Mouse (Mus musculus) forebrain, embryonic 14.5 days (tissue): ENCODE measurements around the gene Tfb1m. TPM values are rescaled to one million over a fixed set of nuclear protein-coding genes. Genes with fewer than 3 reads are reported as not detected.

Experiments
- ATAC-seq: fragments of 200-750 bp; cut with Nextera tagmentation; 2 replicates; pipeline ENCODE4 v1.8.0; 2017; ENCODE audit warnings: mild to moderate bottlenecking, moderate library complexity
- DNase-seq: peaks from one replicate; pipeline ENCODE4 v3.0.0-alpha.2; 2015; ENCODE audit warnings: low spot score
- H3K27ac ChIP-seq: fragments of 300-500 bp; sonication (generic); 2 replicates; pipeline ENCODE4 v1.5.1; 2014; ENCODE audit warnings: low read depth, mild to moderate bottlenecking, control low read depth, low read length, moderate library complexity
- H3K27me3 ChIP-seq: fragments of 300-500 bp; sonication (generic); replicated peaks from 2 replicates; pipeline ENCODE4 v1.6.1; 2014; ENCODE audit warnings: low read length, control low read depth, mixed read lengths; ENCODE audit not compliant: control insufficient read depth, insufficient read depth
- H3K36me3 ChIP-seq: fragments of 300-500 bp; sonication (generic); 2 replicates; pipeline ENCODE4 v1.6.1; 2014; ENCODE audit warnings: low read length, control low read depth; ENCODE audit not compliant: control insufficient read depth, insufficient read depth
- H3K4me1 ChIP-seq: fragments of 300-500 bp; sonication (generic); 2 replicates; pipeline ENCODE4 v1.6.1; 2014; ENCODE audit warnings: antibody characterized with exemption, low read length, control low read depth; ENCODE audit not compliant: control insufficient read depth, insufficient read depth
- H3K4me2 ChIP-seq: fragments of 300-500 bp; sonication (generic); 2 replicates; pipeline ENCODE4 v1.6.1; 2014; ENCODE audit warnings: mild to moderate bottlenecking, control low read depth, low read length
- H3K4me3 ChIP-seq: fragments of 300-500 bp; sonication (generic); 2 replicates; pipeline ENCODE4 v1.5.1; 2014; ENCODE audit warnings: low read depth, low read length, control low read depth
- H3K9ac ChIP-seq: fragments of 300-500 bp; sonication (generic); 2 replicates; pipeline ENCODE4 v1.6.1; 2014; ENCODE audit warnings: mild to moderate bottlenecking, low read length, control low read depth, moderate library complexity
- H3K9me3 ChIP-seq: fragments of 300-500 bp; sonication (generic); replicated peaks from 2 replicates; pipeline ENCODE4 v1.6.1; 2016; ENCODE audit warnings: low read length, control low read depth, mixed read lengths; ENCODE audit not compliant: control insufficient read depth
- WGBS: fragments of 180-500 bp; shearing (Covaris S2); extraction: QIAGEN DNeasy Blood & Tissue Kit; methylation state at CpG from one replicate; pipeline ENCODE4 v1.1.7; 2014; 5-methylcytosine and 5-hydroxymethylcytosine counted together
- polyA plus RNA-seq: library from polyadenylated mRNA; unstranded; fragments of >200 nt; fragmentation: Nextera tagmentation; extraction: Ambion mirVana; gene quantifications from 2 replicates; pipeline ENCODE4 v1.2.1, GENCODE M21; 2014

Tfb1m gene
- polyA plus RNA-seq, 1 experiment from 2014 or later = 16.0 TPM

- H3K27me3 ChIP-seq = no peaks in the 10 kb centered on the region
- ATAC-seq (no peak), DNase-seq (peak; percentile 46)
- H3K27ac ChIP-seq = 0 out of 2 replicates have a peak overlapping the region, but pooled peaks have one; percentile 87
- H3K4me1 ChIP-seq = peaks cover 12% of the 10 kb centered on the region
- H3K9me3 ChIP-seq = no peaks in the 10 kb centered on the region
- H3K9ac ChIP-seq = no peak overlapping the region
- H3K36me3 ChIP-seq = no peaks in the 10 kb centered on the region
- H3K4me2 ChIP-seq = peak overlapping the region; percentile 44
- 49% methylated on average over 9 of the region's 9 CpGs for WGBS
- peak overlapping the region; percentile 55 for H3K4me3 ChIP-seq
These were observed 832 bp upstream of the Tfb1m start for GRCm38 (mm10) chr17:3558356-3558870.

- no peak for ATAC-seq
- H3K36me3 ChIP-seq = no peaks in the 10 kb centered on the region
- no peak overlapping the region for H3K4me3 ChIP-seq
- H3K4me2 ChIP-seq = peak overlapping the region; percentile 72; the same call in 1 of the 2 replicates
- no peak overlapping the region for H3K27ac ChIP-seq
- H3K27me3 ChIP-seq = no peaks in the 10 kb centered on the region
- 96% methylated on average over 1 of the region's 1 CpGs for WGBS
- H3K9ac ChIP-seq = no peak overlapping the region; the same call in 1 of the 2 replicates
- no peaks in the 10 kb centered on the region for H3K9me3 ChIP-seq
- peaks cover 12% of the 10 kb centered on the region for H3K4me1 ChIP-seq
- DNase-seq = no peak
These were observed 1.3 kb downstream of the Tfb1m start for GRCm38 (mm10) chr17:3556251-3556650.

GRCm38 (mm10) chr17:3547725-3548124, 9.9 kb downstream of the Tfb1m start:
- no peaks in the 10 kb centered on the region for H3K9me3 ChIP-seq
- no peak overlapping the region for H3K27ac ChIP-seq
- 21% methylated on average over 7 of the region's 7 CpGs for WGBS
- H3K4me1 ChIP-seq = peaks cover 3% of the 10 kb centered on the region; the same call in 1 of the 2 replicates
- H3K36me3 ChIP-seq = no peaks in the 10 kb centered on the region
- H3K9ac ChIP-seq = no peak overlapping the region
- no peaks in the 10 kb centered on the region for H3K27me3 ChIP-seq
- no peak overlapping the region for H3K4me3 ChIP-seq
- DNase-seq (peak; percentile 54), ATAC-seq (peak; percentile 50; the same call in 1 of the 2 replicates)
- H3K4me2 ChIP-seq = no peak overlapping the region

- no peaks in the 10 kb centered on the region for H3K9me3 ChIP-seq
- H3K36me3 ChIP-seq = no peaks in the 10 kb centered on the region
- no peak overlapping the region for H3K9ac ChIP-seq
- no peak overlapping the region for H3K4me2 ChIP-seq
- DNase-seq (no peak), ATAC-seq (no peak)
- no peak overlapping the region for H3K27ac ChIP-seq
- 86% methylated on average over 5 of the region's 5 CpGs for WGBS
- H3K4me1 ChIP-seq = no peaks in the 10 kb centered on the region
- no peaks in the 10 kb centered on the region for H3K27me3 ChIP-seq
- H3K4me3 ChIP-seq = no peak overlapping the region
These were observed 16.5 kb downstream of the Tfb1m start for GRCm38 (mm10) chr17:3541033-3541432.

GRCm38 (mm10) chr17:3540304-3540703, 17.3 kb downstream of the Tfb1m start:
- DNase-seq = no peak
- no peaks in the 10 kb centered on the region for H3K27me3 ChIP-seq
- H3K27ac ChIP-seq = no peak overlapping the region
- ATAC-seq = no peak
- no peak overlapping the region for H3K4me3 ChIP-seq
- H3K4me1 ChIP-seq = no peaks in the 10 kb centered on the region
- no peaks in the 10 kb centered on the region for H3K9me3 ChIP-seq
- no peak overlapping the region for H3K9ac ChIP-seq
- H3K36me3 ChIP-seq = no peaks in the 10 kb centered on the region
- H3K4me2 ChIP-seq = no peak overlapping the region
- WGBS = 94% methylated on average over 2 of the region's 2 CpGs

GRCm38 (mm10) chr17:3533425-3533824, 24.2 kb downstream of the Tfb1m start:
- peak; percentile 63; the same call in 1 of the 2 replicates for ATAC-seq
- no peaks in the 10 kb centered on the region for H3K9me3 ChIP-seq
- H3K9ac ChIP-seq = no peak overlapping the region
- 23% methylated on average over 1 of the region's 1 CpGs for WGBS
- peak; percentile 72 for DNase-seq
- H3K27ac ChIP-seq = no peak overlapping the region
- H3K27me3 ChIP-seq = no peaks in the 10 kb centered on the region
- H3K4me1 ChIP-seq = no peaks in the 10 kb centered on the region
- H3K36me3 ChIP-seq = no peaks in the 10 kb centered on the region
- H3K4me2 ChIP-seq = no peak overlapping the region
- no peak overlapping the region for H3K4me3 ChIP-seq

- no peaks in the 10 kb centered on the region for H3K36me3 ChIP-seq
- DNase-seq (no peak), ATAC-seq (no peak)
- H3K4me3 ChIP-seq = no peak within 1 kb of the TSS
- WGBS = 82% methylated on average over 4 of the region's 4 CpGs
- no peak within 1 kb of the TSS for H3K27ac ChIP-seq
- H3K4me2 ChIP-seq = no peak within 1 kb of the TSS
- no peaks in the 10 kb centered on the region for H3K9me3 ChIP-seq
- no peaks in the 10 kb centered on the region for H3K27me3 ChIP-seq
- no peaks in the 10 kb centered on the region for H3K4me1 ChIP-seq
- H3K9ac ChIP-seq = no peak within 1 kb of the TSS
These were observed 25.3 kb downstream of the Tfb1m start, which contains the start of gene Cldn20 for GRCm38 (mm10) chr17:3532254-3532653. Gene Cldn20 (plus strand): TSS chr17:3532554.

- Histone ChIP-seq H3K36me3 (no peaks in the 10 kb centered on the region), H3K9me3 (no peaks in the 10 kb centered on the region), H3K27ac (no peak overlapping the region), H3K4me1 (no peaks in the 10 kb centered on the region), H3K9ac (no peak overlapping the region), H3K4me2 (no peak overlapping the region), H3K27me3 (no peaks in the 10 kb centered on the region), H3K4me3 (no peak overlapping the region)
- ATAC-seq (no peak), DNase-seq (no peak)
- WGBS = 83% methylated on average over 1 of the region's 1 CpGs
These were observed 25.9 kb downstream of the Tfb1m start for GRCm38 (mm10) chr17:3531641-3532040.

- Histone ChIP-seq H3K27me3 (no peaks in the 10 kb centered on the region), H3K4me3 (no peak overlapping the region), H3K9me3 (no peaks in the 10 kb centered on the region), H3K9ac (no peak overlapping the region), H3K4me2 (no peak overlapping the region), H3K36me3 (no peaks in the 10 kb centered on the region), H3K27ac (no peak overlapping the region), H3K4me1 (no peaks in the 10 kb centered on the region)
- 63% methylated on average over 7 of the region's 7 CpGs for WGBS
- ATAC-seq (no peak), DNase-seq (no peak)
These were observed 27.0 kb downstream of the Tfb1m start for GRCm38 (mm10) chr17:3530549-3530948.
